Mouse (Mus musculus) intestine, postnatal 0 days (tissue): Measurements from ENCODE around the gene Slc25a47. TPM values are rescaled to one million over a fixed set of nuclear protein-coding genes. Genes with fewer than 3 reads are reported as not detected.

Experiments
- ATAC-seq: fragments of 200-750 bp; cut with Nextera tagmentation; 2 replicates; pipeline ENCODE4 v1.8.0; 2017; ENCODE audit warnings: mild to moderate bottlenecking, moderate TSS enrichment, moderate library complexity
- H3K27ac ChIP-seq: fragments of 300-500 bp; sonication (generic); 2 replicates; pipeline ENCODE4 v1.5.1; 2014; ENCODE audit warnings: mild to moderate bottlenecking, low read depth, low read length, moderate library complexity
- H3K27me3 ChIP-seq: fragments of 300-500 bp; sonication (generic); replicated peaks from 2 replicates; pipeline ENCODE4 v1.6.1; 2014; ENCODE audit warnings: low read length, mixed read lengths; ENCODE audit not compliant: control insufficient read depth, insufficient read depth
- H3K36me3 ChIP-seq: fragments of 300-500 bp; sonication (generic); 2 replicates; pipeline ENCODE4 v1.6.1; 2014; ENCODE audit warnings: mild to moderate bottlenecking, moderate library complexity; ENCODE audit not compliant: control insufficient read depth, insufficient read depth
- H3K4me1 ChIP-seq: fragments of 300-500 bp; sonication (generic); replicated peaks from 2 replicates; pipeline ENCODE4 v1.6.1; 2014; ENCODE audit warnings: antibody characterized with exemption, low read length, mixed read lengths; ENCODE audit not compliant: control insufficient read depth, insufficient read depth
- H3K4me2 ChIP-seq: fragments of 300-500 bp; sonication (generic); replicated peaks from 2 replicates; pipeline ENCODE4 v1.6.1; 2014; ENCODE audit warnings: low read depth, mild to moderate bottlenecking, moderate library complexity
- H3K4me3 ChIP-seq: fragments of 300-500 bp; sonication (generic); 2 replicates; pipeline ENCODE4 v1.5.1; 2014; ENCODE audit warnings: low read depth, low read length
- H3K9ac ChIP-seq: fragments of 300-500 bp; sonication (generic); 2 replicates; pipeline ENCODE4 v1.6.1; 2014; ENCODE audit warnings: mild to moderate bottlenecking, low read depth, low read length
- H3K9me3 ChIP-seq: fragments of 300-500 bp; sonication (generic); 2 replicates; pipeline ENCODE4 v1.6.1; 2016; ENCODE audit warnings: mixed run types; ENCODE audit not compliant: control insufficient read depth
- CTCF ChIP-seq: sonication (generic); IDR thresholded peaks from 2 replicates; pipeline ENCODE4 v1.5.1; 2016; ENCODE audit warnings: low read depth, mild to moderate bottlenecking, control low read depth, antibody characterized with exemption, moderate library complexity
- WGBS: fragments of 180-500 bp; shearing (Covaris S2); extraction: QIAGEN DNeasy Blood & Tissue Kit; methylation state at CpG from one replicate; pipeline ENCODE4 v1.1.7; 2014; 5-methylcytosine and 5-hydroxymethylcytosine counted together
- polyA plus RNA-seq: library from polyadenylated mRNA; unstranded; fragments of >200 nt; fragmentation: Nextera tagmentation; extraction: Ambion mirVana; gene quantifications from 2 replicates; pipeline ENCODE4 v1.2.1, GENCODE M21; 2015

Gene Slc25a47
- polyA plus RNA-seq, 1 experiment from 2014 or later, result 5.1 TPM

GRCm38 (mm10) chr12:108830358-108830757, 5.5 kb upstream of the Slc25a47 start:
- no peak overlapping the region for H3K4me3 ChIP-seq
- no peaks in the 10 kb centered on the region for H3K27me3 ChIP-seq
- H3K27ac ChIP-seq, result no peak overlapping the region
- ATAC-seq, result no peak
- no peak overlapping the region for H3K4me2 ChIP-seq
- no peaks in the 10 kb centered on the region for H3K9me3 ChIP-seq
- no peaks in the 10 kb centered on the region for H3K4me1 ChIP-seq
- H3K9ac ChIP-seq, result no peak overlapping the region
- no peaks in the 10 kb centered on the region for H3K36me3 ChIP-seq
- no peak for TF ChIP-seq CTCF
- 84% methylated on average over 6 of the region's 6 CpGs for WGBS

- 66% methylated on average over 9 of the region's 9 CpGs for WGBS
- Histone ChIP-seq H3K9ac (no peak overlapping the region), H3K9me3 (no peaks in the 10 kb centered on the region), H3K27me3 (no peaks in the 10 kb centered on the region), H3K4me1 (no peaks in the 10 kb centered on the region; the same call in 1 of the 2 replicates), H3K4me3 (no peak overlapping the region), H3K27ac (no peak overlapping the region), H3K36me3 (no peaks in the 10 kb centered on the region), H3K4me2 (no peak overlapping the region)
- no peak for TF ChIP-seq CTCF
- no peak for ATAC-seq
These were observed 3.7 kb upstream of the Slc25a47 start for GRCm38 (mm10) chr12:108831966-108832643.

GRCm38 (mm10) chr12:108832851-108833250, 3.0 kb upstream of the Slc25a47 start:
- no peak for TF ChIP-seq CTCF
- Histone ChIP-seq H3K27ac (no peak overlapping the region), H3K9me3 (no peaks in the 10 kb centered on the region), H3K4me3 (no peak overlapping the region), H3K27me3 (no peaks in the 10 kb centered on the region), H3K36me3 (no peaks in the 10 kb centered on the region), H3K4me2 (no peak overlapping the region), H3K9ac (no peak overlapping the region), H3K4me1 (peaks cover 6% of the 10 kb centered on the region)
- ATAC-seq, result no peak
- 89% methylated on average over 8 of the region's 8 CpGs for WGBS

GRCm38 (mm10) chr12:108833408-108833807, 2.4 kb upstream of the Slc25a47 start:
- no peaks in the 10 kb centered on the region for H3K36me3 ChIP-seq
- no peaks in the 10 kb centered on the region for H3K9me3 ChIP-seq
- no peak overlapping the region for H3K4me2 ChIP-seq
- no peaks in the 10 kb centered on the region for H3K27me3 ChIP-seq
- ATAC-seq, result no peak
- peaks cover 6% of the 10 kb centered on the region for H3K4me1 ChIP-seq
- no peak overlapping the region for H3K9ac ChIP-seq
- no peak overlapping the region for H3K27ac ChIP-seq
- TF ChIP-seq CTCF, result no peak
- no peak overlapping the region for H3K4me3 ChIP-seq
- 92% methylated on average over 3 of the region's 3 CpGs for WGBS

GRCm38 (mm10) chr12:108834337-108834736, 1.5 kb upstream of the Slc25a47 start:
- Histone ChIP-seq H3K4me3 (no peak overlapping the region), H3K27me3 (no peaks in the 10 kb centered on the region), H3K4me1 (peaks cover 6% of the 10 kb centered on the region), H3K9me3 (no peaks in the 10 kb centered on the region), H3K9ac (no peak overlapping the region), H3K4me2 (no peak overlapping the region), H3K36me3 (no peaks in the 10 kb centered on the region), H3K27ac (no peak overlapping the region)
- ATAC-seq, result no peak
- 92% methylated on average over 3 of the region's 3 CpGs for WGBS
- TF ChIP-seq CTCF, result no peak

GRCm38 (mm10) chr12:108834786-108835185, 1.1 kb upstream of the Slc25a47 start:
- Histone ChIP-seq H3K9ac (no peak overlapping the region), H3K36me3 (no peaks in the 10 kb centered on the region), H3K27ac (no peak overlapping the region), H3K9me3 (no peaks in the 10 kb centered on the region), H3K4me3 (peak overlapping the region; percentile 69), H3K4me2 (peak overlapping the region; percentile 87), H3K4me1 (peaks cover 6% of the 10 kb centered on the region), H3K27me3 (no peaks in the 10 kb centered on the region)
- no peak for ATAC-seq
- TF ChIP-seq CTCF, result no peak
- 35% methylated on average over 5 of the region's 5 CpGs for WGBS
